Mouse (Mus musculus): ENCODE results near the gene Ankrd27.
A peak's percentile ranks its signal among the peaks of the same experiment; 100 is the strongest.

- TF ChIP-seq CTCF (IDR thresholded peaks at IDR 0.05; ENCODE audit: low read depth, low read length): no peak
- TF ChIP-seq GATA1 (IDR thresholded peaks at IDR 0.05; ENCODE audit: borderline replicate concordance, low read length): no peak
- TF ChIP-seq TAL1 (conservative IDR thresholded peaks at IDR 0.05; ENCODE audit: low read depth, low read length): peak; percentile 78
Measured at GRCm38 (mm10) chr7:35601106-35601505, 15.1 kb downstream of the Ankrd27 start.
